Mouse (Mus musculus): ENCODE measurements around the gene Zbtb26.

DNA sequence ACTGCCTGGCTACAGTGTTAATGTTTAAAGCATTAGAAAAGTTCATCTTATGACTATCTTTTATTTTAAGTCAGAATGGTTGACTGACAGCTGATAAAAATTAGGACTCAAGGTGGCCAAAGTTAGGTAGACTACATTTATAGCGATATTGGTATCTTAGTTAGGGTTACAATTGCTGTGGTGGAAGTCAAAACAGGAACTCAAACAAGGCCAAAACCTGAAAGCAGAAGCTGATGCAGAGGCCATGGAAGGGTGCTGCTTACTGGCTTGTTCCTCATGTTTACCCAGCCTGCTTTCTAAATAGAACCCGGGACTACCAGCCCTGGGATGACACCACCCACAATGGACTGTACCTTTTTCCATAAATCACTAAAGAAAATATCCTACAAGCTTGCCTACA lies 41.2 kb upstream of the Zbtb26 start:
- TF ChIP-seq GATA1 (IDR thresholded peaks at IDR 0.05; ENCODE audit: borderline replicate concordance, low read length) (no peak), FLI1 (IDR thresholded peaks at IDR 0.05; ENCODE audit: low read length) (no peak)
